Mouse (Mus musculus) liver, embryonic 12.5 days (tissue): ENCODE results near the gene Gal3st1. TPM values are rescaled to one million over a fixed set of nuclear protein-coding genes. Genes with fewer than 3 reads are reported as not detected.

Experiments used
- ATAC-seq: fragments of 200-750 bp; cut with Nextera tagmentation; 2 replicates; pipeline ENCODE4 v1.8.0; 2017; ENCODE audit warnings: moderate number of reproducible peaks, mild to moderate bottlenecking, moderate library complexity
- H3K27ac ChIP-seq: fragments of 300-500 bp; sonication (generic); 2 replicates; pipeline ENCODE4 v1.5.1; 2016; ENCODE audit warnings: mild to moderate bottlenecking
- H3K27me3 ChIP-seq: fragments of 300-500 bp; sonication (generic); replicated peaks from 2 replicates; pipeline ENCODE4 v1.6.1; 2016; ENCODE audit warnings: mild to moderate bottlenecking, moderate library complexity
- H3K36me3 ChIP-seq: fragments of 300-500 bp; sonication (generic); 2 replicates; pipeline ENCODE4 v1.6.1; 2016; ENCODE audit warnings: mild to moderate bottlenecking, moderate library complexity
- H3K4me1 ChIP-seq: fragments of 300-500 bp; sonication (generic); 2 replicates; pipeline ENCODE4 v1.6.1; 2016
- H3K4me2 ChIP-seq: fragments of 300-500 bp; sonication (generic); 2 replicates; pipeline ENCODE4 v1.6.1; 2016; ENCODE audit warnings: mild to moderate bottlenecking, moderate library complexity
- H3K4me3 ChIP-seq: fragments of 300-500 bp; sonication (generic); 2 replicates; pipeline ENCODE4 v1.5.1; 2016; ENCODE audit warnings: mild to moderate bottlenecking, moderate library complexity
- H3K9ac ChIP-seq: fragments of 300-500 bp; sonication (generic); 2 replicates; pipeline ENCODE4 v1.6.1; 2016; ENCODE audit warnings: mild to moderate bottlenecking, moderate library complexity
- H3K9me3 ChIP-seq: fragments of 300-500 bp; sonication (generic); replicated peaks from 2 replicates; pipeline ENCODE4 v1.6.1; 2016; ENCODE audit warnings: mild to moderate bottlenecking, moderate library complexity
- WGBS: fragments of 180-500 bp; shearing (Covaris S2); methylation state at CpG from one replicate; pipeline ENCODE4 v1.1.7; 2016; ENCODE audit not compliant: insufficient replicate concordance; 5-methylcytosine and 5-hydroxymethylcytosine counted together
- polyA plus RNA-seq: library from polyadenylated mRNA; unstranded; fragments of >200 nt; fragmentation: Nextera tagmentation; extraction: Ambion mirVana; gene quantifications from 2 replicates; pipeline ENCODE4 v1.2.1, GENCODE M21; 2016

Gal3st1 gene
- polyA plus RNA-seq, 1 experiment from 2014 or later: 0.85 TPM

GRCm38 (mm10) chr11:3983863-3984745 lies 668 bp downstream of the Gal3st1 start:
- peak overlapping the region; percentile 44 for H3K4me3 ChIP-seq
- H3K4me2 ChIP-seq: peak overlapping the region; percentile 53
- peaks cover 22% of the 10 kb centered on the region for H3K36me3 ChIP-seq
- H3K9me3 ChIP-seq: no peaks in the 10 kb centered on the region
- H3K27ac ChIP-seq: no peak overlapping the region
- no peak overlapping the region for H3K9ac ChIP-seq
- H3K4me1 ChIP-seq: 0 out of 2 replicates have a peak, but pooled peaks cover 16% of the 10 kb centered on the region
- peak; percentile 24 for ATAC-seq
- 9% methylated on average over 15 of the region's 15 CpGs for WGBS
- peaks cover 47% of the 10 kb centered on the region for H3K27me3 ChIP-seq

GRCm38 (mm10) chr11:3989748-3990147 lies 6.3 kb downstream of the Gal3st1 start:
- Histone ChIP-seq H3K4me1 (no peaks in the 10 kb centered on the region), H3K27me3 (peaks cover 24% of the 10 kb centered on the region), H3K4me3 (no peak overlapping the region), H3K9me3 (no peaks in the 10 kb centered on the region), H3K27ac (no peak overlapping the region), H3K4me2 (no peak overlapping the region), H3K36me3 (no peaks in the 10 kb centered on the region), H3K9ac (no peak overlapping the region)
- no peak for ATAC-seq
- WGBS: 69% methylated on average over 3 of the region's 3 CpGs

- ATAC-seq: no peak
- 59% methylated on average over 6 of the region's 6 CpGs for WGBS
- Histone ChIP-seq H3K4me3 (no peak overlapping the region), H3K27me3 (peaks cover 21% of the 10 kb centered on the region), H3K36me3 (no peaks in the 10 kb centered on the region), H3K9me3 (no peaks in the 10 kb centered on the region), H3K4me1 (peaks cover 5% of the 10 kb centered on the region; the same call in 1 of the 2 replicates), H3K9ac (no peak overlapping the region), H3K4me2 (no peak overlapping the region), H3K27ac (no peak overlapping the region)
Measured at GRCm38 (mm10) chr11:3993132-3993531, 9.7 kb downstream of the Gal3st1 start.

GRCm38 (mm10) chr11:3993914-3994313 lies 10.5 kb downstream of the Gal3st1 start:
- H3K4me3 ChIP-seq: no peak overlapping the region
- H3K4me2 ChIP-seq: no peak overlapping the region
- peaks cover 29% of the 10 kb centered on the region for H3K27me3 ChIP-seq
- H3K4me1 ChIP-seq: peaks cover 10% of the 10 kb centered on the region; the same call in 1 of the 2 replicates
- no peaks in the 10 kb centered on the region for H3K36me3 ChIP-seq
- no peak overlapping the region for H3K27ac ChIP-seq
- H3K9ac ChIP-seq: no peak overlapping the region
- 70% methylated on average over 6 of the region's 6 CpGs for WGBS
- H3K9me3 ChIP-seq: no peaks in the 10 kb centered on the region
- ATAC-seq: no peak

GRCm38 (mm10) chr11:3995511-3995910 lies 12.1 kb downstream of the Gal3st1 start:
- H3K9ac ChIP-seq: no peak overlapping the region
- no peak overlapping the region for H3K4me2 ChIP-seq
- H3K27me3 ChIP-seq: peaks cover 44% of the 10 kb centered on the region
- H3K36me3 ChIP-seq: no peaks in the 10 kb centered on the region
- H3K27ac ChIP-seq: no peak overlapping the region
- H3K9me3 ChIP-seq: no peaks in the 10 kb centered on the region
- 47% methylated on average over 5 of the region's 5 CpGs for WGBS
- no peak overlapping the region for H3K4me3 ChIP-seq
- peaks cover 10% of the 10 kb centered on the region; the same call in 1 of the 2 replicates for H3K4me1 ChIP-seq
- no peak for ATAC-seq

- H3K27me3 ChIP-seq: peaks cover 48% of the 10 kb centered on the region
- 64% methylated on average over 3 of the region's 3 CpGs for WGBS
- H3K4me1 ChIP-seq: peaks cover 10% of the 10 kb centered on the region; the same call in 1 of the 2 replicates
Measured at GRCm38 (mm10) chr11:3996840-3997239, 13.4 kb downstream of the Gal3st1 start.

GRCm38 (mm10) chr11:3997978-3998720 lies 14.7 kb downstream of the Gal3st1 start:
- Histone ChIP-seq H3K36me3 (no peaks in the 10 kb centered on the region), H3K4me2 (peak overlapping the region; percentile 51), H3K9me3 (no peaks in the 10 kb centered on the region), H3K4me1 (peaks cover 10% of the 10 kb centered on the region; the same call in 1 of the 2 replicates), H3K4me3 (peak overlapping the region; percentile 27), H3K27ac (no peak overlapping the region), H3K9ac (no peak overlapping the region), H3K27me3 (peaks cover 43% of the 10 kb centered on the region)
- WGBS: 5% methylated on average over 66 of the region's 66 CpGs
- ATAC-seq: no peak

More at GRCm38 (mm10) chr11:3996840-3997239, 13.4 kb downstream of the Gal3st1 start:
- no peaks in the 10 kb centered on the region for H3K36me3 ChIP-seq
- H3K27ac ChIP-seq: no peak overlapping the region
- ATAC-seq: no peak
- no peaks in the 10 kb centered on the region for H3K9me3 ChIP-seq
- H3K4me3 ChIP-seq: no peak overlapping the region
- H3K4me2 ChIP-seq: no peak overlapping the region
- H3K9ac ChIP-seq: no peak overlapping the region

- 70% methylated on average over 5 of the region's 5 CpGs for WGBS
- H3K36me3 ChIP-seq: no peaks in the 10 kb centered on the region
Measured at GRCm38 (mm10) chr11:3999547-3999946, 16.1 kb downstream of the Gal3st1 start.

GRCm38 (mm10) chr11:4001603-4002002 lies 18.2 kb downstream of the Gal3st1 start:
- WGBS: 7% methylated on average over 5 of the region's 5 CpGs
- no peak overlapping the region for H3K9ac ChIP-seq
- peaks cover 10% of the 10 kb centered on the region; the same call in 1 of the 2 replicates for H3K4me1 ChIP-seq
- H3K4me2 ChIP-seq: no peak overlapping the region
- H3K4me3 ChIP-seq: no peak overlapping the region
- no peak for ATAC-seq
- no peaks in the 10 kb centered on the region for H3K36me3 ChIP-seq
- H3K27ac ChIP-seq: no peak overlapping the region
- H3K27me3 ChIP-seq: peaks cover 46% of the 10 kb centered on the region
- no peaks in the 10 kb centered on the region for H3K9me3 ChIP-seq

More at GRCm38 (mm10) chr11:3999547-3999946, 16.1 kb downstream of the Gal3st1 start:
- Histone ChIP-seq H3K4me3 (no peak overlapping the region), H3K9me3 (no peaks in the 10 kb centered on the region), H3K27me3 (peaks cover 43% of the 10 kb centered on the region), H3K9ac (no peak overlapping the region), H3K27ac (no peak overlapping the region), H3K4me1 (peaks cover 10% of the 10 kb centered on the region; the same call in 1 of the 2 replicates), H3K4me2 (no peak overlapping the region)
- ATAC-seq: no peak

- Histone ChIP-seq H3K27ac (no peak overlapping the region), H3K9me3 (no peaks in the 10 kb centered on the region), H3K4me3 (no peak overlapping the region), H3K4me2 (no peak overlapping the region), H3K36me3 (no peaks in the 10 kb centered on the region), H3K9ac (no peak overlapping the region), H3K27me3 (peaks cover 18% of the 10 kb centered on the region), H3K4me1 (no peaks in the 10 kb centered on the region)
- no peak for ATAC-seq
- 31% methylated on average over 5 of the region's 5 CpGs for WGBS
Measured at GRCm38 (mm10) chr11:4005220-4005805, 21.9 kb downstream of the Gal3st1 start.

GRCm38 (mm10) chr11:4006462-4006861 lies 23.0 kb downstream of the Gal3st1 start:
- Histone ChIP-seq H3K4me3 (no peak overlapping the region), H3K4me2 (no peak overlapping the region), H3K36me3 (no peaks in the 10 kb centered on the region), H3K9ac (no peak overlapping the region), H3K27ac (no peak overlapping the region), H3K9me3 (no peaks in the 10 kb centered on the region), H3K27me3 (0 out of 2 replicates have a peak, but pooled peaks cover 11% of the 10 kb centered on the region), H3K4me1 (no peaks in the 10 kb centered on the region)
- ATAC-seq: no peak
- 62% methylated on average over 3 of the region's 3 CpGs for WGBS
